Mouse (Mus musculus) cortical plate, adult 2 months (tissue): ENCODE measurements at regions not wholly inside any gene's neighbourhood (a gene's known extent, or its start where the extent isn't known, plus 50 kb on each side); places are given as distances from the start of the nearest gene placed in this dataset.
A peak's percentile ranks its signal among the peaks of the same experiment; 100 is the strongest.

Experiments
- H3K27ac ChIP-seq: fragments of 200-500 bp; 2 replicates; pipeline ENCODE4 v1.5.1; 2012; ENCODE audit warnings: low read length, control low read depth, inconsistent platforms; ENCODE audit not compliant: insufficient read depth
- H3K4me1 ChIP-seq: fragments of 200-500 bp; 2 replicates; pipeline ENCODE4 v1.6.1; 2011; ENCODE audit warnings: low read length; ENCODE audit not compliant: control insufficient read depth, insufficient read depth
- H3K4me3 ChIP-seq: fragments of 200-500 bp; 2 replicates; pipeline ENCODE4 v1.5.1; 2011; ENCODE audit warnings: mild to moderate bottlenecking, low read length, control low read depth; ENCODE audit not compliant: insufficient read depth
- CTCF ChIP-seq: fragments of 200-500 bp; IDR thresholded peaks from 2 replicates; pipeline ENCODE4 v1.5.1; 2011; ENCODE audit warnings: mild to moderate bottlenecking, control low read depth, low read length; ENCODE audit not compliant: insufficient read depth; ENCODE audit errors: extremely low read depth
- POLR2A ChIP-seq: fragments of 200-500 bp; IDR thresholded peaks from 2 replicates; pipeline ENCODE4 v1.6.1; 2011; ENCODE audit warnings: mild to moderate bottlenecking, low read length, control low read depth; ENCODE audit not compliant: insufficient read depth; ENCODE audit errors: extremely low read depth

DNA sequence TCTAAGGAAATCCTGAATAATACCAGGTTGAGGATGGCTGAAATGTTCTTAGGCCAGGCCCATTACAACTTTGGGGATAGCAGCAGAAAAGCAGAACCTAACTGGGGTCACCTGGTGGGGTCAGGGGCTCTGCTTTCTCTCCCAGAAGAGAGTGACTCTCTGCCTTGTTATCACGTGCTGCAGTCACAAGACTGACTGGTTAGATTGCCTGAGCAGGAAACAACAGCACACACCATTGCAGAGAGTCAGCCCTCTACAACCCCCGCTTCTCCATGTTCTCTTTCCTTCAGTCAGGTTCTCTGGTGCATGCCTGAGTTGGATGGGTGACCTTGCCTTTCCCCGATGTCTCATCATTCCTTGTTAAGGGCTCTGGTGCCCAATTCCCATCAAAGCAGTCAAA is 91.2 kb upstream of the Hsd17b12 start:
- TF ChIP-seq CTCF (no peak), POLR2A (no peak)
- 0 out of 2 replicates have a peak, but pooled peaks cover 3% of the 10 kb centered on the region for H3K4me1 ChIP-seq
- no peak overlapping the region for H3K27ac ChIP-seq
- H3K4me3 ChIP-seq = no peak overlapping the region

DNA sequence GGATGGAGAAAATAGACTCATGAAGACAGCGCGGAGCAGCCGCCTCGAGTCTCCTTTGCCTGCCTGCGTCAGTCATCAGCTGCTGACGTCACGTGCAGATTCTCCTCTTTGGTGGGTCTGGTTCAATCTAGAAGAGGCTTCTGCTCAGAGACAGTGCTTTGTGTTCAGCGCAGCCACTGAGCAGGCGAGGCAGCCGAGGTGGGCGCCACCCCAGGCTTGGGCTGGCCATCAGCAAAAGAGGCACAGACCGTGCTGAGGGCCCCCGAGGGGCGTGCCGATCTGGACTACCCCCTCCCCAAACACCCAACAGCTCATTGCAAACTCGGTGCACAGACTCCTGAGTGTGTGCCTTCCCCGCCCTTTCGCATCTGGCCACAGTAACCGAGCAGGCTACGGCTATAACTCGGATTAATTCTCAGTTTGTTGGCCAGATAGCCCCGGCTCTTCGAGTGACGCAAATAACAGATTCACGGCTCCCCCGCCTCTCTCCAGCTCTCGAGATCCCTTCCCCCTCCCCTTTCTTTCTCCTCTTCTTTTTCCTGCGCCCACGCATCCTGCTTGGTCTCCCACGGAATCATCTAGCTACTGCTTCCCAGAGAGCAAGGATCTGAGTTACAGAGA is 89.2 kb upstream of the Hsd17b12 start:
- H3K4me3 ChIP-seq = peak overlapping the region; percentile 96
- TF ChIP-seq CTCF (no peak), POLR2A (peak; percentile 90)
- H3K4me1 ChIP-seq = 0 out of 2 replicates have a peak, but pooled peaks cover 4% of the 10 kb centered on the region
- H3K27ac ChIP-seq = peak overlapping the region; percentile 91

DNA sequence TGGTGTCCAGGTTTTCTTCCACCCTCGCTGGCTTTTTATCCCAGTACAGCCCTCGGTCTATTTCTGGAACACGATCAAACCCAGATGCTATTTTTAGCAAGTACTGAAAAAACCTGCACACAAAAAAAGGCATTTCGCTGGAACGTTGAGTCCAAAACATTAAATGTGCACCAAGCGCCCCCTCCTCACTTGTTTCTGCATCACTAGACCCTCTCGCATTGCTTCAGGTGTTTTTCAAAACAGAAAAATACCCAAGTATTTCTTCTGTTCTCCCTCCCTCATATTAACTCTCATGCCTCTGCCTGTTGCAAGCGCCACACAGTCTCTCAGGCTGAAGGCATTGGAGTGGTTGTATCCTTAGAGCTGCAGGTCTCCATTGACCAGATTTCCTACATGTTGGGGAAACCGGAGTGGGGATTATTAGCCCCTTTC is 88.4 kb upstream of the Hsd17b12 start:
- 0 out of 2 replicates have a peak, but pooled peaks cover 4% of the 10 kb centered on the region for H3K4me1 ChIP-seq
- H3K27ac ChIP-seq = peak overlapping the region; percentile 91
- TF ChIP-seq CTCF (no peak), POLR2A (no peak)

DNA sequence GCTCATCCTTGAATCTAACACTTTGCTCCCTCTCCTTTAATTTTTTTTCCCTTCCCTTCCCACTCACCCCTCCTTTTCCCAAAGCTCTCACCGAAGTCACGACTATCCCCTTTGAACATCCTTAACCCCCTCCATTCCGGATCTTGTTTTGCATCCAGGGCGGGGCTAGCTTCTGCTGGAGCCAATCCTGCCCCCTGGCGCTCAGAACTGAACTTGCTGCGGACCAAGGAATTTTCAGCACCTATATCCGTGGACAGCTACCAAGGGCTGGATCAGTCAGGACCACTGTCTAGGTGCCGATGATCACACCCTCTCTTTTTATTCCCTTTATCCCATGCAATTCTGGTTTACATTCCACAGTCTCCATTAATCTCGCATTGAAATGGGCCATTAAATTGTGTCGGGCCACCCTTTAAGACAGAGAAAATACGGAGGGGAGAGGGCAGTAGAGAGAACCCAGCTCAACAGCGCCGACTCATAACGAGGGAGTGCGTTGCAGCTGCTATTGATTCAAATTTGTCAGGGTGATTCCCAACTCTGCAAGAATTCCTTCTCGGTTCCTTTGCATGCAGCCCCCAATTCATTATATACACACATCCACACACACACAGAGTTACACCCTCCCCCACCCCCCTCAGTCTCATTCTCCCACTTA is 87.7 kb upstream of the Hsd17b12 start:
- TF ChIP-seq POLR2A (no peak), CTCF (peak; percentile 66)
- 0 out of 2 replicates have a peak, but pooled peaks cover 4% of the 10 kb centered on the region for H3K4me1 ChIP-seq
- H3K27ac ChIP-seq = peak overlapping the region; percentile 91
- peak overlapping the region; percentile 96 for H3K4me3 ChIP-seq

More for the DNA sequence above, 88.4 kb upstream of the Hsd17b12 start:
- H3K4me3 ChIP-seq = peak overlapping the region; percentile 96; the same call in 1 of the 2 replicates

DNA sequence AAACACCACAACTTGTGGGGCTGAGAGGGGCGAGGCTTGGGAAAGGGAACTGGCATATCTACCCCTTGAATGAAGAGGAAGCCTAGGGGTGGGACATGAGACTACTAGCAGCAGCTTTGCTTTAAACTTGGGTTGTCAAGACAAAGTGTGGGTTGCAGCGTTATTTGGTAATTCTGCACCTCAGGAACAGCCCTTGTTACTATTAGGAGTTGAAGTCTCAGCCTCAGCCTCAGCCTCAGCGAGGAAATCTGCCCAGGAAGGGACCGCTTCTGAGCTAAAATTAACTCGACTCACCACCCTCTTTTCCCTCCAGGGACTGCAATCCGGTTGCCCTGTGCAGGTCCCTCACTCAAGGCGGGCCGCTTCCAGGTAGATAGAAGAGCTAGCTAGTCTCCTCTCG is 86.4 kb upstream of the Hsd17b12 start:
- TF ChIP-seq POLR2A (no peak), CTCF (no peak)
- Histone ChIP-seq H3K4me1 (0 out of 2 replicates have a peak, but pooled peaks cover 4% of the 10 kb centered on the region), H3K27ac (0 out of 2 replicates have a peak overlapping the region, but pooled peaks have one; percentile 48), H3K4me3 (peak overlapping the region; percentile 96)

DNA sequence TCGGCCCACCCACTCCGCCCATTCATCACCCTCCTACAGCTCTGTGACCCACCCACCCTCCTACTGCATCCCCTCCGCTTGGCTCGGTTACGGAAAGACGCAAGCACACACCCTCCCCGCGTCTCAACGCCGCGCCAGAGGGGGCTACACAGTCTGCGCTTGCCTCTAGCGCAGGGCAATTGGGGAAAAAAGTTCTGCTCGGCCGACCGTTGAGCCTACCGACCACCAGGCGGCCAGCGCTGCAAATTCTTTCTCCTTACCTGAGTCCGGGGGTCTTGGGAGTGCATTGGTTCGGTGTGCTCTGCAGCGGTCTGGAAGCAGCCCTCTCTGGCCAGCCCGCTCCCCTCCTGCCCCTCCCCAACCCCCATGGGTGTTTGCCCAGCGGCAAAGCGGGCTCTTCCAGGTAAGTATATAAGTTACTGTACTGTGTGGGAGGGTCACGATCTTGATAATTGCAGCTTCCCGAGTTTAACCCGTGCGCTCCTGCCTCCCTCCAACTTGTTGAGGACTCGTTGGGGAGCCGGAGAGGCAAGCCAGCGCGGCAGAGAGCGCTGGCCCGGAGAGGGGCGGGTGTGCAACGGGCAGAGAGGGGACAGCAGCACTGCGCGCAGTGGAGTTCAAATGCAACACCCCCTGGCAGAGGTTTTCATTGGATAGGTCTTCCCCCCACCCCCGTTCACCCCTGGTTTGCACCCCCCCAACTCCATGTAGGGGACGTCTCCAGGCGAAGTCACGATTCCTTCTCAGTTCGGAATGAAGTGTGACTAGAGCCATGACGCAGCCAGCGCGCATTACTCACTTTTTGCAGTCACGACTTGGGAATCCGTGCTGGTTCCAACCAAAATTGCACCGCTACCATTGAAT is 85.5 kb upstream of the Hsd17b12 start:
- Histone ChIP-seq H3K27ac (no peak overlapping the region), H3K4me3 (peak overlapping the region; percentile 96), H3K4me1 (0 out of 2 replicates have a peak, but pooled peaks cover 4% of the 10 kb centered on the region)
- TF ChIP-seq POLR2A = no peak
- TF ChIP-seq CTCF = no peak

DNA sequence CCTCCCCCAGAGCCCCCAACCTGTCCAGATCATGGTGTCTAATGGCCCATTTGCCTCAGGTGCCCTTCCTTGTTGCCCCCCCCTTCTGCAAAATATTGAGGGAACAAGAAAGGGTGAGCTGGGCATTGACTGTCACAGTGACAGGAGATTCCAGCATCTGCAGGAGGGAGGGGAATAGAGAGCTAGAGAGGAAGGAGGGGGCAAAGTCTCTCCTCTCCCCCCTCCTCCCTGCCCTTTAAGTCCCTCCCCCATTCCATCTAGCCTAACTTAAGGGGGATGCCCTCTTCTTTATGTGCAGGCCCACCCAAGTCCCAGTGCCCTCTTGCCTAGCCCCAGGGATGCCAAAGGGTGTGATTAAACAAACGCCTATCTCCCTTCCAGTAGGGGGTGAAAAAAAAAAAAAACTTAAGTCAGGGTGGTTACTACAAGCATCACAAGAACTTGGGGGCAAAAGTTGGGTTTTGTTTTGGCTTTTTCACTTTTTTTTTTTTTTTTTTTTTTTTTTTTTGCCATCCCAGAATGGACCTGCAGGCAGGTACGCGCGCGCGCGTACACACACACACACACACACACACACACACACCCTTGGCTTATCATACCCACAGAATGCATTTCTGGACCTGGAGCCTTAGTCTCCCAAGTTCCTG is 84.8 kb upstream of the Hsd17b12 start:
- Histone ChIP-seq H3K4me1 (0 out of 2 replicates have a peak, but pooled peaks cover 4% of the 10 kb centered on the region), H3K27ac (0 out of 2 replicates have a peak overlapping the region, but pooled peaks have one; percentile 40), H3K4me3 (peak overlapping the region; percentile 96)
- TF ChIP-seq POLR2A (no peak), CTCF (no peak)

DNA sequence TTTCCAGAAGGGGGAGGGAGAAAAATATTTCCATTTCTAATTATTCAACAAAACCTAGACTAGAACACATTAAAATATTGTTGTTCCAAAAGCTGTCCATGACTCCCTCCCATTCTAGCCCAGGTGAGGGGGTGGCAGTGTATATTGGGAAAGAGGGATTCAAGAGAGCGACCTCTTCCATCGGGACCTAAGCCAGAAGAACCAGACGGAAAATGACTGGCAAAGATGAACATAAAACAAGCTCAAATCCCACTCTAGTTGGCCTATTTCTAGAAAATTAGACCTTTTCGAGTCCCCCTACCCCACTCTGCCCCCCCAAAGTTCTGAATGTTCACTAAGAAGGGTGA is 84.3 kb upstream of the Hsd17b12 start:
- Histone ChIP-seq H3K27ac (0 out of 2 replicates have a peak overlapping the region, but pooled peaks have one; percentile 40), H3K4me1 (0 out of 2 replicates have a peak, but pooled peaks cover 2% of the 10 kb centered on the region), H3K4me3 (peak overlapping the region; percentile 96)
- TF ChIP-seq CTCF = no peak
- no peak for TF ChIP-seq POLR2A

DNA sequence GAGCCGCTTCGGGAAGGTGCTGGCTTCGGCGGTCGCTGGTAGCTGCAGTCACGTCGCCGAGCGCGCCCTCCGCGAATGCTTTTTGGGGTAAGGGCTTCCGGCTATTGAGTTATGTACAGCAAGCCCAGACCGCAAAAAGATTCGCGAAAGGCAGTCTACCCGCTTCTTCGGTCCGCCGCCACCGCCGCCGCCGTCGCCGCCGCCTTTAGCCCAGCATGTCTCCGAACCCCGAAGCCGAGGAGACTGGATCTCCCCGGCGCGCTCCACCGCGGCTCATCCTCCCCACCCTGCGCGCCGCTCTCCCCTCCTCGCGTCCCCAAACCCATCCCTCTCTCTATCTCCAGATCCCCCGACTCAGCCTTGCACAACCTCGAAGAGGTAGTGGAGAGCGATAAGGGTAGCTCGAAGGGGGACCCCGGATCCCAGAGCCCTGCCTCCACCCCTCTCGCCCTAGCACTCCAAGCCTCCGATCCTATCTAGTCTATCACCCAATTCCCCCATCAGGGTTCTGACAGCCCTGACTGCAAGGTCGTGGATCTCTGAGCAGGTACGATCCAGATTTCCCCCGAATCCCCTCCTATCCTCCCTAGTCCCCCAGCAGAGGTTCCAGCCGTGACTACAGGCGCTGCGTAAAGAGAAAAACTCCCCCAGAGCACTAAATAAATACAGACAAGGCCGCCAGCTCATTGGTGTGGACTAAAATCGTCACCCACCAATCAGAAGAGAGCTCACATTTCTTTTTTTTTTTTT is 83.7 kb upstream of the Hsd17b12 start:
- TF ChIP-seq POLR2A (peak; percentile 99), CTCF (no peak)
- peak overlapping the region; percentile 96 for H3K4me3 ChIP-seq
- H3K4me1 ChIP-seq = 0 out of 2 replicates have a peak, but pooled peaks cover 2% of the 10 kb centered on the region

More for the DNA sequence above, 83.7 kb upstream of the Hsd17b12 start:
- peak overlapping the region; percentile 86 for H3K27ac ChIP-seq
